26 mouse cellular contexts compared by ENCODE assay signal in the genomic region with DNA sequence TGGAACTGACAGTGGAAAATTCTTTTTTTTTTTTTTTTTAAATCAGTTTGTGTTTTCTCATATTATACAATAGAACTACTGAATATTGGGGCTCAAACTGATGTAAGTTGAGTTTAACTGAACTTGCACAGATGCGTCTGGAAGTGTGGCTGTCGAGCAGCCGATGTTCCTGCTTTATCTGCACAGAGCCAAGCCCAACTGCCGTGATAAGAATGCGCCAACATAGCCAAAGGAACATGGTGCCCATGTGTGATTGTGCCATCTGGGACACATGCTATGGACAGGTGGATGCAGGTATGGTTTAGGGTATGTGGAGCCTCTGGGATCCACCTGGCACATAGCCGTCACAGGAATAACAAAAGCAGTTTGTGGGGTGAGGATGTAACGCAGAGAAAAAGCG. TPM values are rescaled to one million over a fixed set of nuclear protein-coding genes. Genes with fewer than 3 reads are reported as not detected.
A peak's percentile ranks its signal among the peaks of the same experiment; 100 is the strongest.
DNase-seq lines count a peak whose midpoint lies in the region; ATAC-seq lines count a peak whose summit lies in the region.
"Had no signal": no experiment of that assay in that cellular context is flagged by ENCODE, and none has a peak within 500 bp of the region (broad histone marks: within the 10 kb centered on the region; RNA-seq: fewer than 3 reads in every experiment).

No protein-coding gene starts in this region.

- 0 out of 2 replicates have a peak, but pooled peaks have one; percentile 14 for ATAC-seq in common myeloid progenitor, adult 5-6 weeks (replicated peaks; ENCODE audit: low read depth, poor library complexity, severe bottlenecking)
- peak; percentile 72 for ATAC-seq in liver, embryonic 13.5 days (ENCODE audit: low read depth)
- peak; percentile 72 for ATAC-seq in megakaryocyte-erythroid progenitor cell, adult 5-6 weeks (replicated peaks; ENCODE audit: low FRiP score, low TSS enrichment, poor library complexity, severe bottlenecking)
- ATAC-seq: activated CD4-positive, CD25-positive, alpha-beta regulatory T cell, adult 4 months; forebrain, embryonic 14.5 days; hindbrain, postnatal 0 days; intestine, embryonic 16.5 days had no signal

- peak overlapping the region; percentile 49 for H3K4me2 ChIP-seq in liver, embryonic 13.5 days
- H3K4me2 ChIP-seq: embryonic facial prominence, embryonic 13.5 days; heart, embryonic 11.5 days; neural tube, embryonic 15.5 days had no signal

- H3K27ac ChIP-seq in liver, embryonic 13.5 days: peak overlapping the region; percentile 73
- H3K27ac ChIP-seq in midbrain, embryonic 10.5 days (replicated peaks): no peak overlapping the region
- H3K27ac ChIP-seq: embryonic facial prominence, embryonic 13.5 days; hindbrain, postnatal 0 days; neural tube, embryonic 15.5 days had no signal

- H3K36me3 ChIP-seq in liver, embryonic 13.5 days: no peaks in the 10 kb centered on the region
- H3K36me3 ChIP-seq in midbrain, embryonic 10.5 days: no peaks in the 10 kb centered on the region
- H3K36me3 ChIP-seq: embryonic facial prominence, embryonic 13.5 days; G1E; neural tube, embryonic 15.5 days had no signal

- peaks cover 44% of the 10 kb centered on the region for H3K4me1 ChIP-seq in liver, embryonic 13.5 days (replicated peaks)
- H3K4me1 ChIP-seq in midbrain, embryonic 10.5 days: peaks cover 20% of the 10 kb centered on the region

- H3K9me3 ChIP-seq in liver, embryonic 13.5 days (replicated peaks): peaks cover 4% of the 10 kb centered on the region; the same call in 1 of the 2 replicates
- peaks cover 9% of the 10 kb centered on the region for H3K9me3 ChIP-seq in midbrain, embryonic 10.5 days (replicated peaks)
- H3K9me3 ChIP-seq: G1E; neural tube, embryonic 15.5 days had no signal

- no peak overlapping the region for H3K4me3 ChIP-seq in liver, embryonic 13.5 days (replicated peaks)
- H3K4me3 ChIP-seq in midbrain, embryonic 10.5 days: no peak overlapping the region
- H3K4me3 ChIP-seq: embryonic facial prominence, embryonic 13.5 days; neural tube, embryonic 15.5 days had no signal

- WGBS in liver, embryonic 13.5 days (ENCODE audit: insufficient replicate concordance): 38% methylated on average over 8 of the region's 8 CpGs
- WGBS in midbrain, embryonic 10.5 days: 92% methylated on average over 8 of the region's 8 CpGs

- H3K27me3 ChIP-seq in liver, embryonic 13.5 days: no peaks in the 10 kb centered on the region
- H3K27me3 ChIP-seq in midbrain, embryonic 10.5 days (ENCODE audit: low read depth, poor library complexity, severe bottlenecking): peaks cover 22% of the 10 kb centered on the region
- H3K27me3 ChIP-seq: CH12.LX; neural tube, embryonic 15.5 days had no signal

- H3K9ac ChIP-seq in liver, embryonic 13.5 days: no peak overlapping the region
- H3K9ac ChIP-seq: embryonic facial prominence, embryonic 13.5 days; neural tube, embryonic 15.5 days had no signal

- DNase-seq in MEL-GATA-1-ER (ENCODE audit: extremely low read depth, low read depth): peak; percentile 78
- no peak for DNase-seq in liver, embryonic 13.5 days
- no peak for DNase-seq in c-Kit-positive CD71-positive TER-119-positive erythroid progenitor cells, embryonic 14.5 days (ENCODE audit: low spot score)
- no peak for DNase-seq in midbrain, embryonic 10.5 days (ENCODE audit: low spot score)
- DNase-seq in lung, adult 18-20 months: no peak
- DNase-seq: adrenal gland, postnatal 10 days; B cell, adult 2 months; cerebellum, adult 11-12 months; cerebellum, postnatal 14 days; embryo, embryonic 11 days; gastrocnemius, postnatal 10 days; kidney, adult 9 months; kidney, postnatal 14 days; left cerebral cortex, postnatal 4 days; lung, postnatal 14 days had no signal

RNA-seq across cellular contexts. Expression of gene Cela1, which starts 1.9 kb away (rescaled TPM):
- 21.1 and 29.0 TPM in 2 replicates for total RNA-seq in common myeloid progenitor, adult 5-6 weeks (2017)
- polyA plus RNA-seq in liver, embryonic 13.5 days (2015; fragmentation: Nextera tagmentation; extraction: Ambion mirVana): 8.2 and 11.8 TPM in 2 replicates
- total RNA-seq in megakaryocyte-erythroid progenitor cell, adult 5-6 weeks (2014; fragmentation: Nextera tagmentation): 124 and 168 TPM in 2 replicates
- 87.7 and 112 TPM in 2 replicates for total RNA-seq in megakaryocyte-erythroid progenitor cell, adult 5-6 weeks (2017)
- polyA plus RNA-seq in midbrain, embryonic 10.5 days (2016; fragmentation: Nextera tagmentation; extraction: Ambion mirVana): 0.96 and 1.7 TPM in 2 replicates

RNA-seq across cellular contexts. Expression of gene Bin2, which starts 16.5 kb away (rescaled TPM):
- 134 and 142 TPM in 2 replicates for total RNA-seq in common myeloid progenitor, adult 5-6 weeks (2017)
- 19.7 and 25.7 TPM in 2 replicates for polyA plus RNA-seq in liver, embryonic 13.5 days (2015; fragmentation: Nextera tagmentation; extraction: Ambion mirVana)
- total RNA-seq in megakaryocyte-erythroid progenitor cell, adult 5-6 weeks (2014; fragmentation: Nextera tagmentation): 33.2 and 37.0 TPM in 2 replicates
- 57.3 and 57.4 TPM in 2 replicates for total RNA-seq in megakaryocyte-erythroid progenitor cell, adult 5-6 weeks (2017)
- 3.2 and 5.0 TPM in 2 replicates for polyA plus RNA-seq in midbrain, embryonic 10.5 days (2016; fragmentation: Nextera tagmentation; extraction: Ambion mirVana)

RNA-seq across cellular contexts. Expression of gene Galnt6, which starts 43.3 kb away (rescaled TPM):
- total RNA-seq in common myeloid progenitor, adult 5-6 weeks (2017): 42.7 and 49.2 TPM in 2 replicates
- 1.1 and 1.3 TPM in 2 replicates for polyA plus RNA-seq in liver, embryonic 13.5 days (2015; fragmentation: Nextera tagmentation; extraction: Ambion mirVana)
- total RNA-seq in megakaryocyte-erythroid progenitor cell, adult 5-6 weeks (2014; fragmentation: Nextera tagmentation): 22.4 and 22.6 TPM in 2 replicates
- 26.6 and 39.5 TPM in 2 replicates for total RNA-seq in megakaryocyte-erythroid progenitor cell, adult 5-6 weeks (2017)
- 0.07 and 0.09 TPM in 2 replicates for polyA plus RNA-seq in midbrain, embryonic 10.5 days (2016; fragmentation: Nextera tagmentation; extraction: Ambion mirVana)

RNA-seq across cellular contexts. Expression of gene Smagp, which starts 49.1 kb away (rescaled TPM):
- 5.1 TPM in 1 of 2 replicates, not detected in the other for total RNA-seq in common myeloid progenitor, adult 5-6 weeks (2017)
- polyA plus RNA-seq in liver, embryonic 13.5 days (2015; fragmentation: Nextera tagmentation; extraction: Ambion mirVana): 7.7 and 7.9 TPM in 2 replicates
- total RNA-seq in megakaryocyte-erythroid progenitor cell, adult 5-6 weeks (2014; fragmentation: Nextera tagmentation): 3.3 and 4.4 TPM in 2 replicates
- 4.8 TPM in 1 of 2 replicates, not detected in the other for total RNA-seq in megakaryocyte-erythroid progenitor cell, adult 5-6 weeks (2017)
- polyA plus RNA-seq in midbrain, embryonic 10.5 days (2016; fragmentation: Nextera tagmentation; extraction: Ambion mirVana): 3.9 and 4.7 TPM in 2 replicates
- polyA plus RNA-seq: activated CD4-positive, CD25-positive, alpha-beta regulatory T cell, adult 4 months had no signal

Comparison
In these comparisons a context has a peak if more than half of its experiments do, and no peak if none do; other contexts are left out.
1. ATAC-seq: peak in every context shown above with its lines; median percentile 72 in liver, embryonic 13.5 days; 72 in megakaryocyte-erythroid progenitor cell, adult 5-6 weeks; 14 in common myeloid progenitor, adult 5-6 weeks.